Mouse (Mus musculus) brain, embryonic 14.5 days (tissue): ENCODE results near the gene Ip6k2.

ENCODE experiments used
- CTCF ChIP-seq: fragments of 200-500 bp; IDR thresholded peaks from 2 replicates; pipeline ENCODE4 v1.5.1; 2012; ENCODE audit warnings: inconsistent platforms, mild to moderate bottlenecking, moderate library complexity, borderline replicate concordance; ENCODE audit not compliant: insufficient read depth, insufficient read length; ENCODE audit errors: extremely low read depth
- POLR2A ChIP-seq: fragments of 200-500 bp; IDR thresholded peaks from 2 replicates; pipeline ENCODE4 v1.6.1; 2012; ENCODE audit warnings: mild to moderate bottlenecking, inconsistent platforms, borderline replicate concordance; ENCODE audit not compliant: poor library complexity, insufficient read depth, insufficient read length, severe bottlenecking; ENCODE audit errors: extremely low read depth

GRCm38 (mm10) chr9:108746876-108747499, 36.6 kb upstream of the Ip6k2 start:
- TF ChIP-seq POLR2A (no peak), CTCF (no peak)
